Mouse (Mus musculus) fat pad, adult 2 months (tissue): ENCODE measurements around the gene Nphp4.

Source experiments
- DNase-seq: peaks from one replicate; pipeline ENCODE4 v3.0.0-alpha.2; 2011; ENCODE audit warnings: low read depth, low spot score; ENCODE audit errors: extremely low read depth

The Nphp4 gene

GRCm38 (mm10) chr4:152477466-152478223 is 1.1 kb downstream of the Nphp4 start, which contains the start of gene Kcnab2:
Kcnab2 (minus strand) TSS chr4:152477871.
- DNase-seq, result no peak

GRCm38 (mm10) chr4:152478224-152478567 is 1.7 kb downstream of the Nphp4 start:
- DNase-seq, result no peak

- DNase-seq, result no peak
Measured at GRCm38 (mm10) chr4:152480426-152480825, 3.9 kb downstream of the Nphp4 start.

GRCm38 (mm10) chr4:152488046-152488445 is 11.5 kb downstream of the Nphp4 start:
- DNase-seq, result no peak

- no peak for DNase-seq
Measured at GRCm38 (mm10) chr4:152490311-152490710, 13.8 kb downstream of the Nphp4 start.

- DNase-seq, result no peak
Measured at GRCm38 (mm10) chr4:152491250-152491899, 14.9 kb downstream of the Nphp4 start.

- DNase-seq, result no peak
Measured at GRCm38 (mm10) chr4:152494360-152494879, 17.9 kb downstream of the Nphp4 start.

GRCm38 (mm10) chr4:152512221-152512925 is 35.9 kb downstream of the Nphp4 start:
- DNase-seq, result no peak

GRCm38 (mm10) chr4:152514884-152515283 is 38.4 kb downstream of the Nphp4 start:
- DNase-seq, result no peak

- no peak for DNase-seq
Measured at GRCm38 (mm10) chr4:152519106-152519505, 42.6 kb downstream of the Nphp4 start.

- no peak for DNase-seq
Measured at GRCm38 (mm10) chr4:152520083-152520482, 43.6 kb downstream of the Nphp4 start.

- DNase-seq, result no peak
Measured at GRCm38 (mm10) chr4:152532872-152533271, 56.4 kb downstream of the Nphp4 start.

- DNase-seq, result no peak
Measured at GRCm38 (mm10) chr4:152539756-152540155, 63.2 kb downstream of the Nphp4 start.

- DNase-seq, result no peak
Measured at GRCm38 (mm10) chr4:152541172-152541571, 64.7 kb downstream of the Nphp4 start.

GRCm38 (mm10) chr4:152542447-152542846 is 65.9 kb downstream of the Nphp4 start:
- no peak for DNase-seq

GRCm38 (mm10) chr4:152546481-152546880 is 70.0 kb downstream of the Nphp4 start:
- DNase-seq, result no peak

GRCm38 (mm10) chr4:152547886-152548663 is 71.6 kb downstream of the Nphp4 start:
- DNase-seq, result no peak

GRCm38 (mm10) chr4:152549507-152550202 is 73.1 kb downstream of the Nphp4 start:
- DNase-seq, result no peak

- DNase-seq, result no peak
Measured at GRCm38 (mm10) chr4:152550203-152550549, 73.7 kb downstream of the Nphp4 start.

- DNase-seq, result no peak
Measured at GRCm38 (mm10) chr4:152553582-152554285, 77.2 kb downstream of the Nphp4 start.
